Mouse (Mus musculus) ES-Bruce4 (cell line): ENCODE results near the gene 1810055G02Rik. TPM values are rescaled to one million over a fixed set of nuclear protein-coding genes. Genes with fewer than 3 reads are reported as not detected.

Experiments used
- H3K27ac ChIP-seq: 2 replicates; pipeline ENCODE4 v1.5.1; 2012; ENCODE audit warnings: low read length, inconsistent platforms; ENCODE audit not compliant: insufficient read depth
- H3K27me3 ChIP-seq: 2 replicates; pipeline ENCODE4 v1.6.1; 2012; ENCODE audit warnings: mild to moderate bottlenecking, low read length, inconsistent platforms; ENCODE audit not compliant: control insufficient read depth, poor library complexity, insufficient read depth, severe bottlenecking
- H3K36me3 ChIP-seq: 2 replicates; pipeline ENCODE4 v1.6.1; 2012; ENCODE audit warnings: inconsistent platforms, mild to moderate bottlenecking, low read length, moderate library complexity; ENCODE audit not compliant: control insufficient read depth, poor library complexity, insufficient read depth, severe bottlenecking
- H3K4me1 ChIP-seq: one replicate; pipeline ENCODE4 v1.8.1; 2011; ENCODE audit warnings: low read length; ENCODE audit not compliant: control insufficient read depth, insufficient read depth
- H3K4me3 ChIP-seq: 2 replicates; pipeline ENCODE4 v1.5.1; 2011; ENCODE audit warnings: low read depth, mild to moderate bottlenecking, low read length
- H3K9ac ChIP-seq: 2 replicates; pipeline ENCODE4 v1.6.1; 2012; ENCODE audit warnings: low read depth, mild to moderate bottlenecking, inconsistent platforms; ENCODE audit not compliant: poor library complexity, severe bottlenecking
- H3K9me3 ChIP-seq: replicated peaks from 2 replicates; pipeline ENCODE4 v1.6.1; 2012; ENCODE audit warnings: mild to moderate bottlenecking, low read length, inconsistent platforms; ENCODE audit not compliant: control insufficient read depth, poor library complexity, insufficient read depth, severe bottlenecking
- CTCF ChIP-seq: IDR thresholded peaks from one replicate; pipeline ENCODE4 v1.8.1; 2011; ENCODE audit warnings: low read depth, low read length
- EP300 ChIP-seq: IDR thresholded peaks from 2 replicates; pipeline ENCODE4 v1.6.1; 2011; ENCODE audit warnings: low read depth, low read length; ENCODE audit not compliant: insufficient read depth
- POLR2A ChIP-seq: IDR thresholded peaks from one replicate; pipeline ENCODE4 v1.8.1; 2011; ENCODE audit warnings: low read length; ENCODE audit not compliant: insufficient read depth
- polyA plus RNA-seq: library from polyadenylated mRNA; stranded (reverse); fragments of >200 nt; gene quantifications from 2 replicates; pipeline ENCODE4 v1.2.4, GENCODE M21; 2011; ENCODE audit warnings: low read depth; ENCODE audit not compliant: missing spikeins, insufficient read depth, insufficient read length

The 1810055G02Rik gene
- polyA plus RNA-seq = 30.7 and 31.8 TPM in 2 replicates

DNA sequence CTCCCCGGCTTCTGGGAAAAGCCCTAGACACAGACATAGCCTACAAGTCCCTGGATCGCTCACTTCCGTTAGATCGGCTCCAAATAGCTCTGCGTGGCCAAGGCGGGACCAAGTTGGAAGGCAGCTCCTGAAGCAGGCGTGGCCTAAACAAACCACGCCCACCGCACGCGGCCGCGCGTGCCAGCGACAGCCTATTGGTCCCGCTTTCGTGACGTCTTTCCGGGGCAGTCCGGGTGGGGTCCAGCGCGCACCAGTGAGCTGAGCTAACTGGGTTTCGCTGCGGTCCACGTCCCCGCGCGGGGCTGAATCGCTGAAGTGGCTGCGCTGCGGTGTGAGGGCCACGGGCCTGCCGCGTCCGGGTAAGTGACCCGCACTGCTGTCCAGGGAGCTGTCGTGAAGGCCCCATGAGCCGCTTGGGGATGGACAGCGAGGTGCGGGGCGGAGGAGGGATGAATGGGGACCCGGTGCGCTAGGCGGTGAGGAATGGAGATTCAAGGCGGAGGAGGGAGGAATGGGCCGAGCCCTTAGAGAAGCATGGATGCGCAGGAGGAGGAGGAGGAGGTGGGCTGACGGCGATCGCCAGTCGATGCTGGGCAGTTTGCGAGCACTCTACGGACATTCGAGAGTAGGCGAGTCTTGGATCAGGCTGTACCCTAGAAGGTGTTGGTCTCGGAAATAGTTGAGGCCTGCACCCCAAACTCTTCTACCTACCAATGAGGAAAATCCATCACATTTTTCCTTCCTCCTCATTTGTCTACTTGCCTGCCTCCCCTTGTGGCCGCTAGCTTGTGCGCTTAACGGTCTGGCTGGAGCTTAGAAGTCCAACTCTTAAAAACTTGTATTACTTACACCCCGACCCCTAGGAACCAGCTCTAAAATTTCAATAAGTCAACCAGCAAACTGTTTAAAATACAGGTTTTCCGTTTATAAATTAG is at the start of gene 1810055G02Rik:
1810055G02Rik (plus strand) TSS at position 216 of the 935 bp plus-strand sequence.
- H3K36me3 ChIP-seq = no peaks in the 10 kb centered on the region

DNA sequence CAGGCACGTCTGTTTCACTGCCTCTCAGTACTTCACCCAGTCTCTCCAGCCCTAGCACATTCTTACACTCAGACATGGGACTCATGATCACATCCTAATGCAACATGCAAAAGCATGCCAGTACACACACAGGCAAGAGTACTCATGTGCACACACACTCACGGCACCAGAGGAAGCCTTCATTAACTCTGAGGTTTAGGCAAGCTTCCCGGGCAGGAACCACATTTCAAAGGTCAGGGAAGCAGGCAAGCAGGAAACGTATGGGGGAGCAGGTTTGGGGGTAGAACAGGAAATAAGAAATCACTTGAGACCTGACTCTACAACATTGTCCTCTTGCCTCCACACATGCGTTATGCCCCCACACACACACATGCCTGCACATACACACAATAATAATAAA is 42.6 kb upstream of the 1810055G02Rik start:
- no peak overlapping the region for H3K4me3 ChIP-seq
- TF ChIP-seq POLR2A = no peak
- TF ChIP-seq CTCF = no peak
- no peak for TF ChIP-seq EP300
- H3K4me1 ChIP-seq = peaks cover 4% of the 10 kb centered on the region
- H3K27ac ChIP-seq = no peak overlapping the region
- H3K9me3 ChIP-seq = no peaks in the 10 kb centered on the region
- H3K36me3 ChIP-seq = no peaks in the 10 kb centered on the region
- no peak overlapping the region for H3K9ac ChIP-seq
- H3K27me3 ChIP-seq = no peaks in the 10 kb centered on the region

More for the DNA sequence above, at the start of gene 1810055G02Rik:
- peak within 1 kb of the TSS; percentile 69 for H3K9ac ChIP-seq
- H3K27ac ChIP-seq = peak within 1 kb of the TSS; percentile 56
- no peaks in the 10 kb centered on the region for H3K27me3 ChIP-seq
- no peaks in the 10 kb centered on the region for H3K9me3 ChIP-seq
- peak within 1 kb of the TSS; percentile 90 for H3K4me3 ChIP-seq
- H3K4me1 ChIP-seq = peaks cover 2% of the 10 kb centered on the region
- TF ChIP-seq CTCF (no peak), POLR2A (no peak), EP300 (no peak; the same call in 1 of the 2 replicates)

DNA sequence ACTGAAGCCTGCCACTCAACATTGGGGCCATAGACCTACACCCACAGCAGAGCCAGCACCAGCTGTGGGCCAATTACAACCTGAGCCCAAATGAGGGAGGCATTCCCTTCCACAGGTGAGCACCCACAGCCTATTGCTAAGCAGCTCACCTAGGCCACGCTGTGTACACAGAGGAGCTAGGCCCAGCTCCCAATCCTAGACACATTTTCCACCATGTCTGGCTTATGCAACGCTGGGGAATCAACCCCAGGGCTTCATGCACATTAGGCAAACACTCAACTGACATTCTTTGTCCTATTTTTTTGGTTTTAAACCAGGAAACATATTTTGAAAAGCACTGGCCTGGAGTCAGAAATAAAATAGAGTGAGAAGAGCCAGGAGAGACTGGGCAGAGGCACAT is 41.5 kb upstream of the 1810055G02Rik start:
- TF ChIP-seq CTCF = no peak
- TF ChIP-seq EP300 = no peak
- TF ChIP-seq POLR2A = no peak
- H3K9me3 ChIP-seq = no peaks in the 10 kb centered on the region
- no peaks in the 10 kb centered on the region for H3K27me3 ChIP-seq
- no peak overlapping the region for H3K27ac ChIP-seq
- peaks cover 4% of the 10 kb centered on the region for H3K4me1 ChIP-seq
- H3K9ac ChIP-seq = no peak overlapping the region
- no peak overlapping the region for H3K4me3 ChIP-seq
- H3K36me3 ChIP-seq = no peaks in the 10 kb centered on the region

DNA sequence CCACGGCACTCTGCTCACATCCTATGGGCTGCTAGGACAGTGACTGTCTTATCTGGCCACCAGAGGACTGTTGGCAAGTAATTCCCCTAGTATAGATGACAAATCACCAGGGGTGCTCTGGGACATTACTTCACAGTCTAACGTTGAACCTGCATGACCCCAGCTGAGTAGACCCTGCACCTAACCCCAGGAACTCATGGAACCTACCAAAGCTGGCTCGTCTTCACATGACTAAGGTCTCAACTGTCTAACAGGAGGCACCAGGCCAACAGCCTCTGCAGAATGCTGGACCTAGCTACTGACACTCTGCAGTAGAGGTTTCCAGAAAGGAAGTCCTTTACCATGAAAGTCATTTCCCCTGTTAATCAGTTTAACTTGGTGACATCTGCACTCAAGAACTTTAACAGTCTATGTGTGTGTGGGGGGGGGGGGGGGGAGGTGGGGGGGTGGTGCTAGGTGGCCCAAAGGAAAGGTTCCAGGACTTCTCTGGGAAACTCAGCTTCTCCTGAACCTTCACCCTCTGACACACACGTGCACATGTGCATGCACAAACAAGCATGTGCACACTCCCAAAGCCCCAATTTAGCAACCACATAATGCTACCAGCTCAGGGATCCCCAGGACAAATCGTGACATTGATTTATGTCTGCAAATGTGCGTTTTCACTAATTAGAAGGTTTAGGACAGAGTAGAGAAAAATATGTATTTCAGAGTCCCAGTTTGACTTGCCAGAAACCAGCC is 40.8 kb upstream of the 1810055G02Rik start:
- Histone ChIP-seq H3K36me3 (no peaks in the 10 kb centered on the region), H3K4me1 (peaks cover 4% of the 10 kb centered on the region), H3K27ac (no peak overlapping the region), H3K4me3 (no peak overlapping the region), H3K9me3 (no peaks in the 10 kb centered on the region), H3K9ac (no peak overlapping the region), H3K27me3 (no peaks in the 10 kb centered on the region)
- TF ChIP-seq CTCF (no peak), POLR2A (no peak), EP300 (no peak)

DNA sequence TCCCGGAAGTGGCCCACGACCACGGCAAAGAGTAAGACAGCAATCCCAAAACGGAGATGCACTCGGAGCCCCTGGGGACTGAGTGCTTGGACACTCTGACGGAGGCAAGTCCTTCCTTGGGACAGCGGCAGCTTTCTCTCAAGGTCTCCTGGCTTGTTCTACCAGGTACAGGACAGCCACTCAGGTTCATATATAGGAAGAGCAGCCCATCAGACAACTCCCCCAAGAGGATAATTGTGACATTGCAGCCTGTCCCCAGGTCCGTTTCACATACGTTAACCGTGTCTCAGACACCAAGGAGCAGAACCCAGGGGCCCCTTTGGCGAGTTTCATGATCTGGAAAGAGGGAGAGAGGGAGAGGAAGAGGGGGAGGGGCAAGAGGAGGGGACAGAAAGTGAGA is 40.1 kb upstream of the 1810055G02Rik start:
- Histone ChIP-seq H3K4me3 (no peak overlapping the region), H3K9ac (no peak overlapping the region)

More for the DNA sequence above, 40.1 kb upstream of the 1810055G02Rik start:
- no peaks in the 10 kb centered on the region for H3K27me3 ChIP-seq
- H3K4me1 ChIP-seq = peaks cover 4% of the 10 kb centered on the region
- no peaks in the 10 kb centered on the region for H3K36me3 ChIP-seq
- H3K27ac ChIP-seq = no peak overlapping the region
- no peaks in the 10 kb centered on the region for H3K9me3 ChIP-seq
- no peak for TF ChIP-seq POLR2A
- TF ChIP-seq CTCF = no peak
- TF ChIP-seq EP300 = no peak
